Mouse (Mus musculus) cortical plate, adult 2 months (tissue): ENCODE measurements around the gene Srrm3.

Experiments used
- CTCF ChIP-seq: fragments of 200-500 bp; IDR thresholded peaks from 2 replicates; pipeline ENCODE4 v1.5.1; 2011; ENCODE audit warnings: mild to moderate bottlenecking, control low read depth, low read length; ENCODE audit not compliant: insufficient read depth; ENCODE audit errors: extremely low read depth
- POLR2A ChIP-seq: fragments of 200-500 bp; IDR thresholded peaks from 2 replicates; pipeline ENCODE4 v1.6.1; 2011; ENCODE audit warnings: mild to moderate bottlenecking, low read length, control low read depth; ENCODE audit not compliant: insufficient read depth; ENCODE audit errors: extremely low read depth

- TF ChIP-seq CTCF (0 out of 2 replicates have a peak, but pooled peaks have one; percentile 9), POLR2A (no peak)
These were observed 94.8 kb downstream of the Srrm3 start for GRCm38 (mm10) chr5:135901354-135902095.
